Mouse (Mus musculus) retina, postnatal 1 day (tissue): ENCODE results near the gene Tmem231.
"Not testable (repeated sequence)": the region's sequence is repeated elsewhere in the genome, so short reads cannot be mapped to it uniquely, and the experiment has no call there.

Experiments used
- DNase-seq: peaks from one replicate; pipeline ENCODE4 v3.0.0-alpha.2; 2012

The Tmem231 gene

DNA sequence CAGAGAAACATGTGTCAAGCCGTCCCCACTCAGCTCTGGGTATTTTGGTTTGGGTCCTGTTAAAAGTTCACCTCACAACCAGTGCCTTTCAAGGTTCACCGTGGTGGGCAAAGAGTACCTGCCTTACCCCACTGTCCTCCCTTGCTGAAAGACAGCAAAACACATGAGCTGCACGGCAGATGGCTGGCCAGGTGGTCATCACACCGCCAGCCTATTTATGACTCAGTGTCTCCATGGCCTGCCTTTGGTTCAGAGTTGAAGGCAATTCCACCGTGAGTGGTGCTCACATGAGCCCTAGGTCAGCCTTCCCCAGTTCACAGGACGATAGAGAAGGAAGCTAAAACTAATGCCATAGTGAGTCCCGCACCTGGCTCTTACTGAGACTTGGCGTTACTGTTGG is 14.3 kb upstream of the Tmem231 start:
- DNase-seq, result no peak

DNA sequence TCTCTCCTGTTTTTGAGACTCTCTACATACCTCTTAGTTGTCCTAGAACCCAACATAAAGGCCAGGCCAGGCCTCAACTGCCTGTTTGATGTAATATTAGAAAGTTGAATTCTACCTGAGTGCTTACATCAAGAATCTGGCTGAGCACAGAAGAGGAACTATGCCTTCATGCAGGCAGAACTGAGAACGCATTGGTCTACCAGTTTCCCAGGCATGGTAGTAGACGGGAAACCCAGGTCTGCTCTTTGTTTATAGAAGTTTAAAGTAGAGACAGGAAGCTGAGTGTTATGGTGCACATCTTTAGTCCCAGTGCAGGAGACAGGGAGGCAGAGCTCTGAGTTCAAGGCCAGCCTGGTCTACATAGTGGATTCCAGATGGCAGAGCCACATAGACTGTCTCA is 13.5 kb upstream of the Tmem231 start:
- DNase-seq, result no peak

DNA sequence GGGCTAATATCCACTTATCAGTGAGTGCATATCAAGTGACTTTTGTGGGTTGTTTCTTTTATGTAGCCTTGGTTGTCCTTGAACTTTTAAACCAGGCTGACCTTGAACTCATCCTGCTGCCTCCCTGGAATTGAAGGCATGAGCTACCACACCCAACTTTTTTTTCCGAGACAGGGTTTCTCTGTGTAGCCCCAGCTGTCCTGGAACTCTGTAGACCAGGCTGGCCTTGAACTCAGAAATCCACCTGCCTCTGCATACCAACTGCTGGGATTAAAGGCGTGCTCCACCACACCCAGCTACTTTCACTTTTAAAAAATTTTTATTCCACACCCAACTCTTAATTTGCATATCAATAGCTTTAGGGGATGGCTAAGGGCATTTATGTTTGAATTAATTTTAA is 9.9 kb upstream of the Tmem231 start:
- no peak for DNase-seq

DNA sequence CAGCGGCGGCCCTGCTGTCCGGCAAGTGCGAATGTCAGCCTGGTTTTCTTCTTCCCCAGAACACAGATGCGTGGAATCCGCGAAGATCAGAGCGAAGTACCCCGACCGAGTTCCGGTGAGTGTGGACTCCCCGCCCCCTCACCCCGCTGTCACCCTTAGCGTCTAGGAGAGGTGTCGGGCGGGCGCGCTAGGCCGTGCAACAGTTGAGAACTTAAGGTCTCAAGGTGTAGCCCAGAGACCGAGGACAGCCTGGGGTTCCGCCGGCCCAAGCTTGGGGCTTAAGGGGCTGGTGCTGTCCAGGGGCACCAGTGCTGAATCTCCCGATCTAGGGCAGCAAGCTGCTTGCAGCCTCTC is 7.4 kb upstream of the Tmem231 start:
- peak; percentile 49 for DNase-seq

- DNase-seq, result peak; percentile 99
These were observed 6.8 kb upstream of the Tmem231 start, which contains the start of gene Gabarapl2 for GRCm38 (mm10) chr8:111940171-111941100. Gabarapl2 (plus strand) TSS chr8:111940703.

DNA sequence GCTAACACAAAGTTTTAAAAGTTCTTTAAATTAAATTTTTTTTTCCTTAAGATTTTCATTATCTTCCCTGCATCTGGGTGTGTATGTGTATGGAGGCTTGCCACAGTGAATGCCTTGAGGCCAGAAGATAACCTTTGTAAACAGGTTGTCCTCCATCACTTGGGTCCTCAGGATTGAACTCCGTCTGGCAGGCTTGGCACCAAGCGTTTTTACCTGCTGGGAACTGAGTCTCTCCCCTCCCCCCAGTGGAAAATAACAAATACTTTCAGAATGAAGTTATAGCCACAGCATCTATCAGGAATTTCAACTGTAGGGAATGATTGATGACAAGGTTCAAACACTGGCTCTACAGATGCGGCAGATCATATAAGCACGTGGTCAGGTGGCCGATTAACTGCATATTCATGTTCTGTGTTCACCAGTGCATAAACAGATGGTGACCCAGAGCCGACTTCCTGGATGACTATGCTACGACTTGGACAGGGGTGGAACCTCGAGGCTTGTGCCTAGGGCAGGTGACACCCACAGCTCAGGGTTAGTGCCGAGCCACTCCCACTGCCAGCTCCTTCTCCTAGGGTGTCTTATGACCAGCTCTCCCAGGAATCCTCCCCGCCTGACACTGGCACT is 5.9 kb upstream of the Tmem231 start:
- peak; percentile 53 for DNase-seq

GRCm38 (mm10) chr8:111938076-111938985 is 4.7 kb upstream of the Tmem231 start:
- not testable (repeated sequence) for DNase-seq

DNA sequence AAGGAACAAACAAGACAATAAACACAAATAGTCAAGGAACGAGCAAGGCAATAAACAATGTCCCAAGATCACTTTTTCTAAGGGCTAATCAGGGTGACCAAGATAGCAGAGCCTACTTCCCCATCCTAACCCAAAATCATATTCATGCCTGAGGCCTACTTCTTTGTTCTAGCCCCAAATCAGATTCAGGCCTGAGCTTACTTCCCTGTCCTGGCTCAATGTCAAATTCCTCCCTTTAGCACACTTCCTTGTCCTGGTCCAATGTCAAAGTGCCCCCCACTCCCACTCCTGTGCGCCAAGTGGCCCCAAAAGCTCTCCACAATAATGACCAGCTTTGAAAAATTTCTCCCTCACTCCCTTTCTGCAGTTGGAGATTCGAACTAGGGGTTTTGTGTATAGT is 3.5 kb upstream of the Tmem231 start:
- no peak for DNase-seq

DNA sequence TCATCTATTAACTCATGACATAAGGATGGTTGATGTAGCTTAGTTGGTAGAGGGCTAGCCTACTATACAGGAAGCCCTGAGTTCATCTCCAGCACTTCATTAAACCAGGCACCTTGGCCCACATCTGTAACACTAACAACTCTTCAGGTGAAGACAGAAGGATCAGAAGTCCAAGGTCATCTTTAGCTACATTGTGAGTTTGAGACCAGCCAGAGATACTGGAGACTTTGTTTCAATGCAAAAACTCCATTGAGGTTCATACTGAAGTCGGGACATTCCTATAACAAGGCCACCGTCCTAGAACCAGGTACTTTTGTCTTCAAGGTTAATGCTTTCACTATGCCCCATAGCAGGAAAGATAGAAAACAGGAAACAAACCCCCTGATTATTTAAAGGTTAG is 520 bp upstream of the Tmem231 start:
- no peak for DNase-seq

DNA sequence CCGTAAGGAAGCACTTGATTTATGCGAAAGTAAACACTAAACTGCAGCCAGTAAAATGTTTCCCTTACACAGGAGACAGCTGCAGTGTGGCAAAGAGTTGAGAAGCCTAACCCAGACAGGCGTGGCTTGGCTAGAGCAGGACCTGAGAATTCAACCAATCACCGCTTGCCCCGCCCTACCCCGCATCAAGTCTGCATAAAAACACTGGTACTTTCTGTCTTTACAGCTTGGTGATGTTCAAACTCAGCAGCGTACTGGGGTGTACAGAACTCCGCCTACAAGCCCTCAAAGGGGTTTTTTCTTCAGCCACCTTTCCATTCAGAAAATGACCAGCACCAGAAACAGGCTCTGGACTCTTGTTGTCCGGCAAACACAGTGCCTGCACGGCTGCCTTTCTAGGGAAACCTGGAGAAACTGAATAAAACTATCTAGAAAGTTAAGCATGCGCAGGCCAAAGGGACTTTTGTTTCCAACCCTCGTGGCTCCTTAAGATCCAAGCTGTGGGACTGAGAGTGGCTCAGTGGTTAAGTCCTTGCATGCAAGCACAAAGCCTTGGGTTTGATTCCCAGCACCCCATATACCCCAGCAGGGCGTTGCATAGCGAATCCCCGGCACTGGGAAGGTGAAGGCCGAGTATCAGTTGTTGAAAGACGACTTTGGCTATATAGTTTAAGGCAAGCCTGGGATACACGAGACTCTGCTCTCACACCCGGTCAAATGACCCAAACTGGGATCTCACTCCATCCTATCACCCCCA is 923 bp downstream of the Tmem231 start:
- DNase-seq, result peak; percentile 55

DNA sequence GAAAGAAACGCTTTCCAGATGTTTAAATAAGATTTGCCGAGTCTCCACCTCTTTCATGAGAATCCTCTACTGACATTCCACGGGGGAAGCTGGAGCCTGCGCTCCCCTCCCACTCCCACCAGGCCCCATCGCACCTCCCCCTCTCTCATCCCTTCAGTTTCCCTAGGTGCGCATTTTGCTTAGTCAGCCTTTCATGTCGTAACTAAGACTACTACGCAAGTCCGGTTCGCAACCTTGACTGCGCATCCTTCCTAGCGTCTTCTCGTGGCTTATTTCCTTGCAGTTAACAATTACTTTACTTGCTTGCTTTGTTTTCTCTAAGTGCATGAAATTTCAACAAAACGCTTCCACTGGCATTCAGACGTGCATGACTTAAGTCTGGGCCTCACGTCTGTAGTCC is 2.0 kb downstream of the Tmem231 start:
- no peak for DNase-seq

GRCm38 (mm10) chr8:111929648-111930344 is 3.9 kb downstream of the Tmem231 start:
- no peak for DNase-seq

- no peak for DNase-seq
These were observed 8.7 kb downstream of the Tmem231 start for GRCm38 (mm10) chr8:111924976-111925375.

- peak; percentile 72 for DNase-seq
These were observed 10.3 kb downstream of the Tmem231 start for GRCm38 (mm10) chr8:111923383-111923804.

GRCm38 (mm10) chr8:111920971-111921370 is 12.7 kb downstream of the Tmem231 start:
- DNase-seq, result no peak

- DNase-seq, result no peak
These were observed 14.0 kb downstream of the Tmem231 start for GRCm38 (mm10) chr8:111919663-111920062.

DNA sequence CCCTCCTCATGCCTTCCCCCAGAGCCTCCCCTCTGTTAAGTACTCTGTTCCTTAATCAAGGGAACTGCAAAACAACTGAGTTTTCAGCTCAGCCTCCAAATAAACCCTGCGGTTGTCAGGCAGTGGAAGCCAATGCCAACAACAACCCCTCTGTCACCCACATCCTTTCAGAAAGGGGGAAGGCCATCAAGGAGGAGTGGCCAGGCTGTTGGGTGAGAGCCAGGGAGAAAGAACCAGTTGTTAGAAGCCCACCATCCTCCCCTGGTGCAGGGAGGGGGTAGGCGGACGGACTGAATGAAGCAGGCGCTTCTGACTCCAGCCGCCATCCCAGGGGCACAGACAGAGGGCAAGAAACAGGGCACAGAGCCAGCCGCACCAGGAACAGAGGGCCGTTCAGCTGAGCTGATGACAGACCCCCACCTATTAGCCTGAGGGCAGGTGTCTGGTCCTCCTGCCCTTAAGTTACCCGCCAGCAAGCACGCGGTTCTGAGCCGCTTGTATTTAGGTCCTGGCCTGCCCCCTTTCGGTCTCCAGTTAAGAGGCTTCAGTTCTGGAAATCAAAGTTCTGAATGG is 20.7 kb downstream of the Tmem231 start:
- peak; percentile 63 for DNase-seq

DNA sequence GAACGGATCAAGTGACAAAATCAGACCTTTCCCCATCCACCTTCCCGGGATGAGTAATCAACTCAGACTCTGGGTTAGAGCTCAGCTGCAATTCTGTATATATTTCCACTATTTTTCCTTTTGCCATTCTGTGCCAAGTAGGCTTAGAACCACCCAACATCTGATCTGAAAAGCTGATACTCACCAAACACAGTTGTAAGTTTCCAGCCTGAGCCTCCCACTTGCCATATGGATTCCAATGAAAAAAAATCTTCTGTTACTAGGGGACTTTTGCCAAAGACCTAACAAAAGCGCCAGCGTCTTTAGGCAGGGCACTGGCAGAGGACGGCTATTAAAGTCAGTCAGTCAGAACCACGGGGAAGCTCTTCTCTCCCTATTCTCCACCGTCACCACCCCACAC is 22.1 kb downstream of the Tmem231 start:
- no peak for DNase-seq

- peak; percentile 50 for DNase-seq
These were observed 23.8 kb downstream of the Tmem231 start, which contains the start of gene Chst5 for GRCm38 (mm10) chr8:111909621-111910450. Chst5 (minus strand) TSS chr8:111910447.

- DNase-seq, result no peak
These were observed 28.1 kb downstream of the Tmem231 start for GRCm38 (mm10) chr8:111905500-111906121.
